Mouse (Mus musculus): ENCODE measurements at regions not wholly inside any gene's neighbourhood (a gene's known extent, or its start where the extent isn't known, plus 50 kb on each side); places are given as distances from the start of the nearest gene placed in this dataset.

DNA sequence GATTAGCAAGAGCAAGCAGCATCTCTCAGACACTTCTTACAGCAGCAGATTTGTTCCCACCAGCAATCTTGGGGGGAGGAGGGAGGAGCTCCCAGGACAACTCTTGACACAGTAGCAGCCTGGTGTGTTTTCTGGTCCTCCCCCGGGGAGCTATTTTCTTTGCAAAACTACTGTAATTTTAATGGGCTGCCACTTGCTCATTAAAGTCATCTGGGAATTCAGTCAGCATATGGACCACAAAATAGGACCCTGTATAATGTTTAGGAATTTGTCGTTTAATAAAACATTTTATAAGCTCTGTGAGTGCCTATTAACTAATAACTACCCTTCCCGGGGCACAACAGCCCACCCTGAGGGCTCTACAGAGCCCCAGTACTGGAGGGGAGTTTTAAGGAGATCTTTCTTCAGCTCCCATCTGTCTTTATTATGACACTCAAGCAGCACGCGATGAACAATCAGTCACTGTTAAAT lies 380.0 kb upstream of the Nfe2l3 start:
- TF ChIP-seq CTCF (IDR thresholded peaks at IDR 0.05; ENCODE audit: low read depth) (no peak), EP300 (IDR thresholded peaks at IDR 0.05; ENCODE audit: low read depth) (no peak)

Data from liver, embryonic 14.5 days (tissue).